Mouse (Mus musculus) c-Kit-negative CD71-positive TER-119-positive erythroid progenitor cells, embryonic 14.5 days (primary cell): ENCODE data around the gene Tmppe.
"Not testable (repeated sequence)": the region's sequence is repeated elsewhere in the genome, so short reads cannot be mapped to it uniquely, and the experiment has no call there.

Experiments used
- DNase-seq: peaks from one replicate; pipeline ENCODE4 v3.0.0-alpha.2; 2013; ENCODE audit warnings: low read depth, low spot score

The Tmppe gene

DNA sequence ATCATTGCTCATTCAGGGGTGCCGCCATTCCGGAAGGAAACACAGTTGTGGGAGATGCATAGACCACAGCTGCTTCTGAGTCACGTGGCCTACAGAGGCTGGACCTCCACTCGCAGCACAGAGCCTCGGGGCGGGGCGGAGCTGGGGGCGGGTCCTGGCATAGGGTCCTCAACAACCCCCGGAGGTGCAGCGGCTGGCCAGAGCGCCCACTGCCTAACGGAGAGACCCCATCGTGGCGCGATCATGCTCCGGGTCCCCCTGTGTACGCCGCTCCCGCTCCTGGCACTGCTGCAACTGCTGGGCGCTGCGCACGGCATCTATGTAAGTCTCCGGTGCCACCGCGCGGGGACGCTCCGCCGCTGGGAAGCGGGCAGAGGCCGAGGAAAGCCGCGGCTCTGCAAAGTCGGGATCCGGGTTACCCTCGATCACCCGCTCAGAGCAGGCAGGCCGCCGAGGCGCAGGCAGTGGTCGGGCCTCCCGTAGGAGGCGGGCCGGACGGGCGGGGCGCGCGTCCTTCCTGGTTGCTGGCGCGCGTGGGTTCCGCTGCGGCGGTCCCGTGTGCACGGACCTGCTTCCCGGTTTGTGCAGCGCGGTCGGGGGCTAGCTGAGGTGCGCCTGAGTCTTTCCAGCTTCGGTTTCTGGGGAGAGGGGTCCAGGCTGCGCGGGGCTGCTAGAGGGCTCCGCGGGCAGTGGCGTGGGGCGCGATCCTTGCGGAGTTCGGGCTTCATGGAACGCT lies at the start of gene Tmppe, which contains the start of gene Glb1:
Gene Tmppe, plus strand, starts transcription at position 157 of the 736 bp plus-strand sequence.
Gene Glb1, plus strand, starts transcription at position 128 of the 736 bp plus-strand sequence.
- DNase-seq, result no peak

DNA sequence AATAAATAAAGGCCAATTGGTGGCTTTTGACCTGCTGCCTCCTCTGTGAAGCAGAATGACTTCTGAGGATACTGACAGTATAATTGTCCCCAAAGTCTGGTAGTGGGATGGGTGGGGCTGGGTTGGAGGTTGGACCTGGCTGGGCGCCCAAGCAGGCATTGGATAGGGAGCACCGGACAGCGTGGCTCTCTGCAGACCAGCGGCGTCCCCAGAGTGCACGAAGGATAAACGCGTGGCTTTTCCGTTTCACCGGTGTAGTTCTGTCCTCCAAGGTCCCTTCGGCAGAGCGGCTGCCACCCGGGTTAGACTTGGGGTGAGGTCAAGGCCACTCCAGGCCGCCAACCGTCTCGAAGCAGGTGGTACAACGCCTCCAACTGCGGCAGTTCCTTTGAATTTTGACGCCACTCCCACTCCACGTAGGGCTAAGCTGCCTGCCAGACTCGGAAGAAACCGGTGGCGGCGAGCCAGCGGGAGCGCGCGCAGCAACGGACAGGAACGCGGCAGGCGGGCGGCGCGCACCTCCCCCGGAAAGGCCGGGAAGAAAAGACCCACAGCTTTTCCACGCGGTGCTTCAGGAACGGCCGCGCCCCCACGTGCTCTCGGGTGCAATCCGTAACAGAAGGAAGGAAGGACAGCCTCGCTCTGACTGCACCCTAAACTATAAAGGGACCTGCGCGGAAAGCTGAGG lies 33.0 kb upstream of the Tmppe start:
- DNase-seq, result no peak

DNA sequence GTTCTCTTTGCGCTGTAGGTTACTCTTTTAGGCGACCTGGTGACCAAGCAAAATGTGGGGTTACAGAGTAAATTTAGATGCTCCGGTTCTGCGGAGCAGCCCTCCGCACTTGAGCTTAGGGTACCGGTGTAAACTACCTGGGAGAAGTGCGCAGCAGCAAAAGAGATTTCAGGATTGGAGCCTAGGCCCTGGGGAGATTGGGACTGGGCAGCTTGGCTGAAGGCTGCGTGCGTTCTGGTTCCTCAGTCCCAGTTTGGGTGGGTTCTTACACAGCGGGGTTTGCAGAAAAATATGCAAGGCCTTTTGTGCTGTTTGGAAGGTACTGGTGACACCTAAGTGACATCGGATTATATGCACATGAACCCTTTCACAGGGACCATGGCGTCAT lies 32.4 kb upstream of the Tmppe start:
- no peak for DNase-seq

DNA sequence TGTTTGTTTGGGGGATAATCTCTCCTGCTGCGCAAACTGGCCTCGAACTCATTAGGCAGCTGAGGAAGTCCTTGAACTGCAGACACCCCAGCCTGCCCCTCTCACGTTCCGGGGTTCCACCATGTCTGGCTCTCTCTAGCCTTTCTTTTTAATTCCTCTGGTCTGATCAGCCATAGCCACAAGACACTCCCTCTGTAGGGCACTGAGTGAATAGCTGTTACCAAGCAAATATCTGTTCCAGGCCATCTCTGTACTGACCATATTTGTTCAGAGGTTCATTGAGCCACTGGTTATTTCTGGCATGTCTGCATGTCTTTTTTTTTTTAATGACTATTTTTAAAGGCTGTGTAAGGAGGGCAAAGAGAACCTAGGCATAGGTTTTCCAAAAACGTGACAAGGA lies 31.5 kb upstream of the Tmppe start:
- DNase-seq, result not testable (repeated sequence)

DNA sequence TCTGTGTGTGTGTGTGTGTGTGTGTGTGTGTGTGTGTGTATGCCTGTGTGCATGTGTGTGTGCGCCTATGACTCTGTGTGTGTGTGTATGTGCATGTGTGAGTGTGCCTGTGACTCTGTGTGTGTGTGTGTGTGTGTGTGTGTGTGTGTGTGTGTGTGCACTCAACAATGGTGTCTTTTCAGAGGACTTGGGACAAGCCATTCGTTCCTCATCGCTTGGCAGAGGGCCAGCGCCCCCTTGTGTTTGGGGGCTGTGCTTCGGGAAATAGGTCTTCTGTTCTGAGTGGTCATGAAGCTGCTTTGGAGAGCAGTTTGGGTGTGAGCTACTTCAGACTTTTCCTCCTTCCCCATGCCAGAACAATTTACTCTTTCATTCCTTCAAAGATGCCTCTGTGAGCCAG lies 29.2 kb upstream of the Tmppe start:
- not testable (repeated sequence) for DNase-seq

DNA sequence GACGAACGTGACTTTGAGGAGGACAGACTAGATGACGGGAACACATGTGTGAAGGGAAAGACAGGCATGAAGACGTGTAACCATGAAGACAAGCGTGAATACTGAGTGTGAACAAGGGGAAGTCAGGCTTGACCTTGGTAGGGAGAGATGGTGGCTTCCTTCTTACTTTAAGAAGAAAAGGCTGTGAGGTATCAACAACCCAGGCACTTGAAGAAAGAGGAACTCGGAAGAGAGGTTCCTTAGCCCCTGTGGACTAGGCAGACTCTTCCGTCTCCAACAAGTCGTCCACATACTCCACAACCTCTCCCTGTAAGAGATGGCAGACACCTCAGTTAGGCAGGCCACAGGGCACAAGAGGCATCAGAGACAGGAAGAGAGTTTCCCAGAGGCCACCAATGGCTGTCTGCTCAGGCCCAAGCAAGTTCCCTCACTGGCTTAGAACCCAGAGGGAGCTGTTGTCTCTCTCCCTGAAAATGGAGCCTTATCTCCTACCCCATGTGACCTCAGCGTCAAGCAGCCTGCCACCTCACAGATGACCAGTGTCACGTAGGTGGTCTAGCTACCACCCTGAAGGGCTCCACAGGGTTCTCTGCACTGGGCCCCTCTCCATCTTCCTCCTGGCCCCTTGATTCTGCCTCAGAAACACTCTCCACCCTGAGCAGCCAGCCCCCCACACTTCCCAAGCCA lies 25.5 kb upstream of the Tmppe start:
- DNase-seq, result no peak

DNA sequence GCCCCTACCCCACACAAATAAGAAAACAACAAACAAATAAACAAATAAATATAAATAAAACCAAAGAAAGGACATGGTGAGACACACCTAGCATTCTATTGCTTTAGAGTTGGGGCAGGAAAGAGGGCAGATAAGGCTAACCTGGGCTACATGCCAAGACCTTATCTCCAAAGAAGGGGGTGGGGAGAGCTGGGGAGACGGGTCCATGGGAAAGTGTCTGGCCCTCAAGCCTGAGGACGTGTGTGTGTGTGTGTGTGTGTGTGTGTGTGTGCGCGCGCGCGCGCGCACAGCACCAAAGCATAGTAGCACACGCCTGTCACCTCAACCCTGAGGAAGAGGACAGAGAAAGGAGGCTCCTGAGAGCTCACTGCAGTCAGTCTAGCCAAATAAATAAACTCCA lies 23.7 kb upstream of the Tmppe start:
- DNase-seq, result no peak

DNA sequence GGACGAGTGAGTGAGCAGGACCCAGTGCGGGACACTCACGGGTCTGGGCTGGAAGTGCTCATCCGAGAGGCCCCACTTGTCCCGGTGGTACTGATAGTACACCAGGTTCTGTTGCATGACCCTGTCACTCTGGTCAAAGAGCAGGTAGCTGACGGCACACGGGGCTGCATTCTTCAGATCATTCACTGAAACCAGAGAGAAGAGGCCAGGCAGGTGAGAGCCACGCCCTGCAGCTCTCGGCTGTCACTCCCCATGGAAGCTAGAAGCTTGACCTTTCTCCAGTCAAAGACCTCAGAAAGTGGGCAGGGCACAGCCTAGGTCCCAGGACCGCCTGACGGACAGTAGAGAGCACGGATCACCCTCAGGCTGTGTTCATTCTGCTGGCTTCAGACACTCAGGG lies 21.0 kb upstream of the Tmppe start:
- DNase-seq, result no peak

DNA sequence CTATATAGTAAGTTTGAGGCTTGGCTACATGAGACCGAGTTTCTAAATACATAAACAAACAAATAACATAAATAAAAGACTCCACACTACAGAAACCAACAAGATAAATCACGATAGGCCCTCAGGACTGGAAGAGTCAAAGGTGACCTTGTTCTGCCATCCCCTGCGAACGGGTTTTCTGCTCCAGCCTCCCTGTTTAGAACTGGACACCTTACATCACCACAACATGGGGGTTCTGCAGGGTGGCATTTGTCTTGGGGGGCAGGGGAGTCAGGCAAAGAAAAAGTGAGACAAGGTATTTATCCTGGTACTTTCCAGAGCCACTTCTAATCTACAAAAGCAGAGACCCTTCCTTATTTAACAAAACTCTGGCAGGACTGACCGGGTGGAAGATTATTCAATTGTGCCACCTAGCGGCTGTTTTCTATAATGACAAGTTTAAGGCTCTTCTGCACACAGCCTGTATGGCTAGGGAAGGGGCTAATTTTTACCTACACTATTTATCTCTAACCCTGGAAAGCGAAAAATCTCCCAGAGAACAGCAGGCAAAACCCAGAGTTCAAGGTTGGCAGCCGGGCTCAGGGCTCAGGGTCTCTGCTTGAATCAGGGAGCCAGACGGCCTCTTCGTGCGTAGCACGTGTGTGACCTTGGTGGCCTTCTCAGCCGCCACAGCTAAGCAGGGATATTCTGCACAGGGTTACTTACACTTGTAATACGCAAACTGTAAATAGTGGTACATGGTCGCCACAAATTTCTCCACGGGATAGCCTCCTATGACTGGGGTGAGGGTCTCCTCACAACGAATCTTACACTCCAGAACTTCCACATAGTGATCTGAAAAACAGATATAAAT lies 19.8 kb upstream of the Tmppe start:
- peak; percentile 22 for DNase-seq

DNA sequence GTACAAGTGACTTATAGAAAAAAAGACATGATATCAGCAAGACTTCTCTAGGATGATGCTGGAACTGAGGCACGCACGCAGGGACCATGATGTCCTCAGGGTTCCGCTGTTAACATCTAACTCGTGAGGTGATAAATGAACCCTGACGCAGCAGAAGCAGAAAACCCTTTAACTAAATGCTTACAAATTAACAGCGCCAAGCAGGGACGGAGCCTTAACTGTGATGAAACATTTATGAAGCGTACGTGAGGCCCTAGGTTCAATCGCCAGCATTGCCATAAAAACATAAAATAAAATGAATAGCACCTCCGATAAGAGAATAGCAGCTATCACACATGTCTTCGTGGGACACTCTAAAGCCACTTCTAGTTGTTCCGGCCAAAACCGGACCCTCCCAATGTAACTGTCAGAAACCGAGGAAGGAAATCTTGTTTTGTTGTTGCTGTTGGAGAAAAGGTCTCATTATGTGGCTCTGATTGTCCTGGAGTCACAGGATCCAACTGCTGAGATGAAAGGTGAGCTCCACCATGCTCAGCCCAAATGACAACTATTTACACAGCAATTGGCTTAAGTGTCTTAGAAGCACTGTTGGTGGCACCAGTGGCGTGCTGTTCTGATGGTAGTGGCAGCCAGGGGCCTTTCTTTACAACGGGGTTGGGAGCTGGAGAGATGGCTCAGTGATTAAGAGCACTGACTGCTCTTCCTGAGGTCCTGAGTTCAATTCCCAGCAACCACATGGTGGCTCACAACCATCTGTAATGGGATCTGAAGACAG lies 17.8 kb upstream of the Tmppe start:
- no peak for DNase-seq

DNA sequence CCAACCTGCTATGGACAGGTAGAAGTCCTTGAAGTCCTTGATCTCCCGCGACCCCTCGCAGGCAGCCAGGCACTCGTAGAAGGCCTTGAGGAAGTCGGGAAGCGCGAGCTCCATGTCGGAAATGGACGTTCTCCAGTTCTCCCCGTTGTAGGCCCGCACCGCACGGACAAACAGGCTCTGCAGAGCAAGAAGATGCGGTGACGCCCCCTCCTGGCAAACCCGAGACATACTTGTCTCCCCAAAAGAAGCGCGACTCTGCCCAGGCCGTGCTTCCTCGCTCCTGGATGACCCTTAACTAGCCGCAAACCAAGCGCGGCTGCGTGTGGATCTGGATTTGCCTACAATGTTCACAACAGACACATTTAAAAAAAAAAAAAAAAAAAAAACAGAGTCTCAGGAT lies 16.2 kb upstream of the Tmppe start:
- DNase-seq, result no peak

DNA sequence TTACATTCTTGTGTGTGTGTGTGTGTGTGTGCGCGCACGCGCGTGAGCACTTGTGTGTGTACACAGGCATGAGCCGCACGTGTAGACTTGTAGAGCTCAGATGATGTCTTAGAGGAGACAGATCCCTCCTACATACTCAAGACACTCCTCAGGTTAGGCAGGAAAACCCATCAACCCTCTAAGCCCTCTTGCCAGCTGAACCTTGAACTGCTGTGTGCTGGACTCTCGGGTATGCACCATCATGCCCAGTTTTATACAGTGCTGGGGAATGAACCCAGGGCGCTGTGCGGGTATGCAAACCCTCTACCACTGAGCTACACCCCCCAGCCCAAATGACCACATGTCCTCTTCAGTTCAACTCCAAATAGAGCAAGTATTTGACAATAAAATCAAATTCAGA lies 15.7 kb upstream of the Tmppe start:
- no peak for DNase-seq

DNA sequence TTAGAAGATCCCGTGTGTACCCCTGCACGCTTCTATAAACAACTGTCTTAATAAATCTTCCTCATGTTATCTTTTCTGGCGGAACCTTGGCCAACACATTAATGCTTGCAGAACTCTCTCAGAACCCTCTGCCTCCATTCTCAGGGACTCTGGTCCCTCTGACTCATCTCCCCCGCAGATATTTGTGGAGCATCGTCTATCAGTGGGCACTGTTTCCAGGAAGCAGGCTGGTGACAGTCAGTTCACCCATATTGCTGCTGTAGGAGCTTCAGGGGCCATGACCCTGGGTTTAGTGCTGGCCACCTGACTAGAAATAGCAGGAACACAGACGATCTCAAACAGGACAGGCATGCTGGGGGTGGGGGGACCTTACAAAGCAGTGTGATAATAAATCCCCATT lies 13.8 kb upstream of the Tmppe start:
- DNase-seq, result no peak

DNA sequence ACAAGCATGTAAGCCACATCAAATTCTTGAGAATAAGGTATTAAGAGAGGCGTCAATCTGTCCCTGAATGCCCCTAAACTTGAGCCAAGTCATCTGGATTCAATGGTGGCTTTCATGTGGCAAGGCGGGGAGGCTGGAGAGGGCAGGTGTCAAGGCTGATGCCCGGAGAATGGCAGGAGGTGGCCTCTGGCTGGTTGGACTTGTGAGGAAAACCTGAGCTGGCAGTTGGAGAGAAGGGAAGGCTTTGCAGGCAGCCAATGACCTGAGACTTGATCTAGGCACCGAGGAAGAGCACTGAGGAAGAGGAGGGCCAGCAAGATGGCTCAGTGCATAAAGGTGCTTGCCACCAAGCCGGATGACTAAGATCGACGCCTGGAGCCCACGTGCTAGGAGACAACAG lies 12.6 kb upstream of the Tmppe start:
- no peak for DNase-seq

DNA sequence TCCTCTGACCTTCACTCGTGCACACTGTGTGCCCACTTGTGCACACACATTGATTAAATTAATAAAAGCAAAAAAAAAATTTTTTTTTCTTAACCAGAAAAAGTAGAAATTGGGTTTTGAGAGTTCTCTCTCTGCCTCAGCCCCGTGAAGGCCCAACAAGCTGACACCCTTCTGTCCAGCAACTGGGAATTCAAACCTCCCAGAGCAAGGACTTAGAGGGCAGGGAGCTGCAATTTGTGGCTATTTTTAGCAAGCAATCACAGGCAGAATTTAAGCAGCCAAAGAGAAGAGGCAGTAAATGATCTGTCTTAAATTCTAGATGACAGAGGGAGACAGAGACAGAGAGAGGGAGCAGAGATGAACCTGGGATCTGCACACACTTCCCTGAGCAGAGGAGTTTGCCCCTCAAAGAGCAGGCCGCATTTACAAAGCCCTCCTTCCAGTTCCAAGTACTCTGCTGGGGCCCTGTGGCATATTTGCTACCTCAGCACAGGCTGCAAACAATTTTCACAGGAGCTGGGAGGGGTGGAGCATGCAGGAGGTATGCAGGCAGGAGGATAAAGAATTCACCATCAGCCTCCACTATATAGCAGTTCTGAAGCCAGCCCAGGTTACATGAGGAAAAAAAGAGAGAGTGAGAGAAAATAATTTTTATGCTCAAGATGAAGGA lies 12.1 kb upstream of the Tmppe start:
- DNase-seq, result no peak

DNA sequence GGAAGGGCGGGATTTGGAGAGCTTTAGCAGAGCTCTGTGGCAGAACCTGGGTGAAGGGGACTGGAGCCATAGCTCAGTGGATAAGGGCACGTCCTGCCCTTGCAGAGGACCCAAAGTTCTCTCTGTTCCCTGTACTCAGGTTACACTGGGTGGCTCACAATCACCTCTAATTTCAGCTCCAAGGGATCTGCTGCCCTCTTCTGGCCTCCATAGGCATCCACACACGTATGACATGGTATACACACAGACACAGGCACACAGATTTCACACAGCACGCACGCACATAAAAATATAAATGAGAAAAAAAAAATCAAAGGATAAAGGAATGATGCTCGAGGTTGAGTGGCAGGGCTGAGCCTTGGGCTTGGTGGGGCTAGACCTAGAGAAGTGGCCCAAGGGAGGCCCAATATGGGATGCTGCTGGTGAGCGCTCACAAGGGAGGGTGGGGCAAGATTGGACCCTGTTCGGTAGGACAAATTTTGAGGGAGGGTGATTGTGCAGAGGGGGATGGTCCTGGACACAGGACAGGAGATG lies 11.5 kb upstream of the Tmppe start:
- DNase-seq, result no peak

DNA sequence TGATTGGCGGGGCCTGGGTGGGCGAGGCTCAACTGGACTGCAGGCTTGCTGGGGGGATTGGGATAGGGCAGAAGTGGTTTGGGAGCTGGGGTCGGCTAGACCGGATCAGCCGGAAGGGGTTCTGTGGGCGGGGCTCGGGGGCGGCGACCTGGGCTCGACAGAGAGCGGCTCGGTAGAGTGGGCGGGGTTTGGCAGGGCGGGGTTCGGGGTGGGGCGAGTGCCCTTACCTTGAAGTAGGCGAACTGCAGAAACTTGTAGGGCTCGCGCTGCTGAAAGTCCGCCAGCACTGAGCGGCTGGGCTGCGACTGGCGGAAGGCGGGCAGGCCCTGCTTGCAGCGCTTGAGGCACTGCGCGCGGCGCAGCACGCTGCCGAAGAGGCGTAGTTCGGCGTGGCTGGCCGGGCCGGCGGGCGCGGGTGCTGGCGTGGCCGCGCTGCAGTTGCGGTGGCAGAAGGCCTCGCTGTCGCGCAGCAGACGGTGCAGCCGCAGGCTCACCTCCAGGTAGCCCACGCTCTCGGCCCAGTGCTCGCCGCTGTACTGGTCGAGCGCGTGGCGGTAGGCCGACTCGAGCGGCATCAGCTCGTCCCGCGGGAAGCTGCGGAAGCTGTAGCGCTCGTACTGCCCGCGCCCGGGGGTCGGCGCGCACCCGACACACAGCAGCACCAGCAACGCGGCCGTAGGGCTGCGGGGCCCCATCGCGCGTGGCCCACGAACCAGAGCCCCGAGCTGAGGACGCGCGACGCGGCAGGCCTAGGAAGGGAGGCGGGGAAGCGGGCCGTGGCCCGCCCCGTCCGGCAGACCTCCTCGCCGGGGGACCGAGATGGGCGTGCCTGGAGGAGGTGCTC lies 10.8 kb upstream of the Tmppe start, which contains the start of gene Crtap:
Gene Crtap, minus strand, starts transcription at position 771 of the 844 bp plus-strand sequence.
- DNase-seq, result peak; percentile 15

DNA sequence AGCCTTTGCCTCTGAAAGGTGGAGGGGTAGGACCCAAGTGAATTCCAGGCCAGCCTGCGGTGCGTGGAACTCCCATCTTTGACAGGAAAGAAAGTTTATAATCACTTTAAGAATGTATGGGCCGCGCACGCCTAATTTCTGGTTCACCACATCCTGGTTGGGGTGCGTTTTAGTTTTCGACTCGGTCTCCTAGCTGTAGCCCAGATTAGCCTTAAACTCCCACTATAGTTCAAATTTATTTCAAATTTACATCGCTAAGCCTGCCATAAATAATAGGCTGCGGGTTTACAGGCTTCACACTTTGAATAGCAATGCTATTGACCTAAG lies 10.2 kb upstream of the Tmppe start:
- DNase-seq, result no peak

DNA sequence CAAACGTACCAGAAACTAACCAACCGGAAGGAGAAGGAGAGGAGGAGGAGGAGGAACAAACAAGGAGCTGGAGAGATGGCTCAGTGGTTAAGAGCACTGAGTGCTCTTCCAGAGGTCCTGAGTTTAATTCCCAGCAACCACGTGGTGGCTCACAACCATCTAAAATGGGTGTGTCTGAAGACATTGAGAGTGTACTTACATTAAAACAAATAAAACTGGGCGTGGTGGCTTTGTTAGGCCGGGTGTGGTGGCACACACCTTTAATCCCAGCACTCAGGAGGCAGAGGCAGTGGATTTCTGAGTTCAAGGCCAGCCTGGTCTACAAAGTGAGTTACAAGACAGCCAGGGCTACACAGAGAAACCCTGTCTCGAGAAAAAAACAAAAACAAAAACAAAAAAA lies 6.8 kb upstream of the Tmppe start:
- not testable (repeated sequence) for DNase-seq
